Mouse (Mus musculus) heart, postnatal 4 days (tissue): ENCODE measurements around the gene Prkca. TPM values are rescaled to one million over a fixed set of nuclear protein-coding genes. Genes with fewer than 3 reads are reported as not detected.
A peak's percentile ranks its signal among the peaks of the same experiment; 100 is the strongest.

Source experiments
- DNase-seq: peaks from one replicate; pipeline ENCODE4 v3.0.0; 2021
- total RNA-seq, 2 experiments: library from RNA; stranded (reverse); gene quantifications; 2 replicates each; pipeline ENCODE4 v1.2.3; 2021

The Prkca gene
- total RNA-seq, 2 experiments from 2014 or later, result 52.2 to 57.1 TPM

GRCm38 (mm10) chr11:108294305-108294813 is 49.4 kb downstream of the Prkca start:
- DNase-seq, result no peak

GRCm38 (mm10) chr11:108293843-108294242 is 49.9 kb downstream of the Prkca start:
- no peak for DNase-seq

GRCm38 (mm10) chr11:108289192-108289591 is 54.5 kb downstream of the Prkca start:
- no peak for DNase-seq

GRCm38 (mm10) chr11:108287321-108287720 is 56.4 kb downstream of the Prkca start:
- DNase-seq, result peak; percentile 51

- DNase-seq, result no peak
Measured at GRCm38 (mm10) chr11:108285046-108285445, 58.7 kb downstream of the Prkca start.

- DNase-seq, result no peak
Measured at GRCm38 (mm10) chr11:108282850-108283459, 60.8 kb downstream of the Prkca start.

GRCm38 (mm10) chr11:108279748-108280373 is 63.9 kb downstream of the Prkca start:
- DNase-seq, result no peak

- no peak for DNase-seq
Measured at GRCm38 (mm10) chr11:108277096-108277495, 66.6 kb downstream of the Prkca start.

- DNase-seq, result no peak
Measured at GRCm38 (mm10) chr11:108276148-108276547, 67.6 kb downstream of the Prkca start.

GRCm38 (mm10) chr11:108274046-108274445 is 69.7 kb downstream of the Prkca start:
- DNase-seq, result no peak

GRCm38 (mm10) chr11:108273415-108273965 is 70.2 kb downstream of the Prkca start:
- DNase-seq, result no peak

GRCm38 (mm10) chr11:108272601-108273414 is 70.9 kb downstream of the Prkca start:
- DNase-seq, result no peak

GRCm38 (mm10) chr11:108271305-108271704 is 72.4 kb downstream of the Prkca start:
- DNase-seq, result no peak

GRCm38 (mm10) chr11:108269516-108269915 is 74.2 kb downstream of the Prkca start:
- DNase-seq, result no peak

GRCm38 (mm10) chr11:108268421-108269322 is 75.1 kb downstream of the Prkca start:
- DNase-seq, result no peak

GRCm38 (mm10) chr11:108267825-108268224 is 75.9 kb downstream of the Prkca start:
- no peak for DNase-seq

- DNase-seq, result no peak
Measured at GRCm38 (mm10) chr11:108267066-108267465, 76.7 kb downstream of the Prkca start.

GRCm38 (mm10) chr11:108263868-108264267 is 79.9 kb downstream of the Prkca start:
- no peak for DNase-seq

- DNase-seq, result no peak
Measured at GRCm38 (mm10) chr11:108263406-108263805, 80.3 kb downstream of the Prkca start.

GRCm38 (mm10) chr11:108261751-108262160 is 82.0 kb downstream of the Prkca start:
- no peak for DNase-seq

- no peak for DNase-seq
Measured at GRCm38 (mm10) chr11:108260775-108261517, 82.8 kb downstream of the Prkca start.
